Mouse (Mus musculus) heart, adult 11 months (tissue): ENCODE measurements around the gene Tex22.

Experiments
- DNase-seq: peaks from one replicate; pipeline ENCODE4 v3.0.0; 2022

Tex22 gene

DNA sequence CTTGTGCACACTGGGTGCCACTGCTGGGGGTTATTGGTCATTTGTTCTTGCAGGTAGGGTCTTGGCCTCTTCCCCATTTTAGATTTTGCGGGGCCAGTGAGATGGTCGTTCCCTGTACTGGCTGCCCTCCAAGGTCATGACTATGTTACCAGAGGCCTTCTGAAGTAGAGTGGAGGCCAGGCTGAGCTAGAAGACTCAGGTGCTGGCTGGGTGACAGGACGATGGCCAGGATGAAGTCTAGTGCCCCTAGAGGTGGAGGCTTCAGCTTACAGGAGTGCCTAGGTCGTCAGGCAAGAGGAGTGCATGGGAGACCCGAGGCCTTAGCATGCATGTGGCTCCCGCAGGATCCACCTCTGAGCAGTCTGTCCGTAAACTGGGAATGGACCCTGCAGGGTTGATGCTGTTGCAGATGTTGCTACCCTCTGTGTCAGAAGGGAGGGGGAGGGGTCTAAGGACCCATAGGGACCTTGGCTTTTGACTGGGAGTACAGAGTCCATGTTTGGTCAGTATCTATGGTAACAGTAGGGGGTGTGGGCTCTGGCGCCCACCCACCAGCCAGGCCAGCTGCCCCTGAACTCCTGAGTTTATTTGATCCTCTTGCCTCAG is 29.6 kb downstream of the Tex22 start:
- peak; percentile 91 for DNase-seq

- DNase-seq: no peak
Measured at GRCm38 (mm10) chr12:113106386-113106785, 32.1 kb downstream of the Tex22 start.

DNA sequence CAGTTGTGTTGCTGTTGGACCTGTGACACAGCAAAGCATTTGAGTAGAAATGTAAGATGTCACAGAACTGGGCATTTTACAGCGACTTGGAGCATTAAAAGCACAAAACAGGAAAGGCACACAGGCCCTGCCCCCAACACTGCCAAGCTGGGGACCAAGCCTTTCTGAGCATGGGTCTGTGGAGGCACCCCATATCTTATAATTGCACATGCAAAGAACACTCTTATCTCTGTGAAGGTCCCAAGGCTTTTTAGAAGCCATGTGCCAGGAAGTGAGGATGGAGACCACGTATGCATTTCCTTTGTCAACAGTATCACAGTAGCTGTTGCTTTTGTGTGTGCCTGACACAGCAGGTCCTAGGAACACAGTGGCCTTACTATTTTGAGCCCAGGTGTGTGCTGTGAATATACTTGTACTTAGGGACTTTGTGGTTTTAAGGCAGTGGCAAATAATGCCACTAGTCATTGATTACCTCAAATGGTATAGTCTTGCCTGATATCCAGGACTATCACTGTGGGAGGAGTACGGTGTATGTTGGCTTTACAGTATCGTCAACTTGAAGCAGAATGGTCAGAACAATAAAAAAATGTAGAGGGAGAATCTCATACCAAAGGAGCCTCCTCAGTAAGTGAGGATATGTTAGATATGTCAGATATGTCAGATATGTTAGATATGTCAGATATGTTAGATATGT is 33.3 kb downstream of the Tex22 start:
- DNase-seq: no peak

- DNase-seq: no peak
Measured at GRCm38 (mm10) chr12:113108528-113109283, 34.4 kb downstream of the Tex22 start.

- no peak for DNase-seq
Measured at GRCm38 (mm10) chr12:113109801-113110200, 35.5 kb downstream of the Tex22 start.

- no peak for DNase-seq
Measured at GRCm38 (mm10) chr12:113114141-113114540, 39.8 kb downstream of the Tex22 start.

GRCm38 (mm10) chr12:113114856-113115538 is 40.7 kb downstream of the Tex22 start:
- no peak for DNase-seq

DNA sequence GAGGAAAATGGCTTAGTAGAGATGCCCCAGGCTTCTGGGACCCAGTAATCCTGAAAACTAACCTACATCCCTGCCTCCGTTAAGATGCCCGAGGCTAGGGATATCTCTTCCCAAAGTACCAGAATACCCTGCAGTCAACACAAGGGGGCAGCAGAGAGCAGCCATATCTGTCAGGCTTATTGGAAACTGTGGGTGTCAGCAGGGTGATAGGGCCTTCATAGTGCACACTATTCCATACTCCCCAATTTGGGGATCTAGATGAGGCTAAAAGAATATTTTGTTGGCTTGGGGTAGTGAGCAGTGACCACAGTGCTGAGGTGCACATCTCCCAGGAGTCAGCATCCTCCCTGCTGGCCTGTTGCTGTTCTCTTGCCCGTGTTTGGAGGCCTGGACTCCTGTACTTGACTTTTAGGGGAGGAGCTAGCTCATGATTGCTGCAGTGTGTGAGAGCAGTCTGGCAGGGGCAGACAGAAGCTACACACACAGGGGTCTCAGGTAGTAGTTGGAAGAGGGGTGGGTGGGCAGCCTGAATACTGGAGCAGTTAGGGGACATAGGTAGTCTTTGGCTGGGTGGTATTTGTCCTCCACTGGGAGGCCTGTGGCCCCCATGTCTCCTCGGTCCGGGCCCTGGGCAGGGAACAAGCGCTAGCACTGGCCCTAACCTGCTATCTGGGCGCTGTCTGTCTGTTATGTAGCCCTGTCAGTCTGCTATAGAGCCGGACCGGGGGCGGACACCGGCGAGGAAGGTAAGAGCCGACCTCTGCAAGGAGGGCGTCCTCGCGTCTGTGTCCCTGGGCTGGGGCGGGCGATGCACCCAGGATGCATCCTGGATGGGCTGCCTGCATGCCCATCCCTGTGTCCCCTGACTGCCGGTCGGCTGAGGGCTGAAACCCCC is 45.5 kb downstream of the Tex22 start:
- DNase-seq: peak; percentile 97

DNA sequence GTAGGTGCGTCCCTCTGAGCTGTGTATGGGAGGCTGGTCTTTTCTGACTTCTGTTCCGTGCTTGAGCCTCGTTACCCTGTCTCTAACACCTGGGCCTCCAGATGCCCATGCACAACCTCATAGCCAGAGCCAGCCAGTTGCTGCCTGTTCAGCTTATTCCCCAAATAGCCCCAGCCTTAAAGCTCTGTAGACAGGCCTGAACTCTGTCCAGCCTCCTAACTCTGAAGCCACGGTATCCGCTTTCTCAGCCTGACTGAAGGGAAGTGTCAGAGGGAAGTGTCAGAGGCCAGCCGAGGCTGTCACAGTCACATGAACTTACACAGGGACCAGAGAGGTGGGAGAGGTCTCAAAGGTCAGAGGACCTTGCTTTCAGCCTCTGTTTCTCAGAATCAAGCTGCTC is 50.4 kb downstream of the Tex22 start:
- peak; percentile 92 for DNase-seq

GRCm38 (mm10) chr12:113130732-113131131 is 56.4 kb downstream of the Tex22 start:
- peak; percentile 91 for DNase-seq

DNA sequence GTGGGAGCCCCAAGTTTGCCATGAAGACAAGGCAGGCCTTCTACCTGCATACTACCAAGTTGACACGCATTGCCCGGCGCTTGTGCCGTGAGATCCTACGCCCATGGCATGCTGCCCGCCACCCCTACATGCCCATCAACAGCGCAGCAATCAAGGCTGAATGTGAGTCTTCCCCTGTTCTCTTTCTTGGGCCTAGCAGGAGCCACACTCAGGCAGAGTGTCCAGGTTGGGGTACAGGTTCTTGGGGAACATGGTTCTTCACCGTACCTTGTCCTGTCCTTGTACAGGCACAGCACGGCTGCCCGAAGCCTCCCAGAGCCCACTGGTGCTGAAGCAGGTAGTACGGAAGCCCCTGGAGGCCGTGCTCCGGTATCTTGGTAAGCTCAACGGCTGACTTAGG is 57.3 kb downstream of the Tex22 start:
- peak; percentile 92 for DNase-seq

GRCm38 (mm10) chr12:113132567-113132966 is 58.3 kb downstream of the Tex22 start:
- peak; percentile 100 for DNase-seq

- peak; percentile 97 for DNase-seq
Measured at GRCm38 (mm10) chr12:113133260-113133659, 59.0 kb downstream of the Tex22 start.

- peak; percentile 94 for DNase-seq
Measured at GRCm38 (mm10) chr12:113133861-113134403, 59.6 kb downstream of the Tex22 start.

DNA sequence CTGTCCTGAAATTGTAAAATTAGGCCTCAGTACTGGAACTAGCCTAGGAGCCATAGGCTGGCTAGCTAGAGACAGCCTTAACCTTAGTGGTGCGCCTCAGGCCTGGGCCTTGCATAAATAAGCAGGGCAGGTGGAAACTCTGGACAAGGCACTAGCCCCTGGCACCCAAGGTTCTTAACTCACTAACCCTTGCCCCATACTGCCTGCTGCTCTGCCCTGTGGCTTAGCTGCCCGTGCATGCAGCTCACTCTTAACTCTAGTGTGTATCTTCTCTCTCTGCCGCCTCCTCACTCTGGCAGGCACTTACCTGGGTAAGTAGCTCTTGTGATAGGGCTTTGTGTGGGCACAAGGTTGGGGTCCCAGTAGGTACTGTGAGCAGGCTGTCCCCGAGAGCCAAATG is 60.2 kb downstream of the Tex22 start:
- peak; percentile 91 for DNase-seq

DNA sequence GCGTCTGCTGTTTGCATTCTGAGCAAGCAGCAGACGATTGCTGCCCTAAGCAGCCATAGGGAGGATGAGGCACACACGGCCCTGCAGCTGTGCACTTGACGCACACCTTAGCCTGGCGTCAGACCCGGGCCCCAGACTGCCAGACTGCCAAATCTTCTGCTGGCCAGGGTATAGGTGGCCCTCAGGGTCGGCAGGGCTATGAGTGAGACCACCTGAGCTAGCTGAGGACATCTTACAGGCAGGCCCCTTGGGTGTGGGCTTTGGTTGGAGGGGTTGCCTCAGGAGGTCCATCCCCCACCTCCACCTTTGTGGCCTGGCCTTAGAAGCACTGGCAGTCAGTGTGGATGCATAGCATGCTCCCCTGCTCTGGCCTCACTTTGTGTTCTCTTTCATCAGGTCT is 61.1 kb downstream of the Tex22 start:
- DNase-seq: peak; percentile 92

DNA sequence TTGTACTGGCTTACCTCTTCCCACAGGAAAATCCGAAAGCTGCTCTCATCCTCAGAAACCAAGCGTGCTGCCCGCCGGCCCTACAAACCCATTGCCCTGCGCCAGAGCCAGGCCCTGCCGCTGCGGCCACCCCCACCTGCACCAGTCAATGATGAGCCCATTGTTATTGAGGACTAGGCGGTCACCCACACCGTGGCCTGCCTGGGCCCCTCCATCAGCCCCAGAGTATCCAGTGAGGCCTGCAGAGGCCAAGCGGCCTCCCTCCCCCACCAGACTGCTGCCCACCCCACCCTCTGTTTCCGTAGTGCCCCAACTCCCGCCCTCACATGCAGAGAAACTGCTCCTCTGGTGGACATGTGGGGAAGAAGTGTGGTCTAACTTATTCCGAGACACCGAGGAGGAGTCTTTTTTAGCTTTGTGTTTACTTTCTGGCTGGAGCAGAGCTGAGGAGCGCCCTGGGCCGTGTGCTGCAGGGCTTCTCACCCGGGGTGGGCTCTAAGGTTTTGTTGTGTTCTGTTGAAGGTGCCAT is 62.3 kb downstream of the Tex22 start:
- DNase-seq: peak; percentile 92

GRCm38 (mm10) chr12:113137260-113138213 is 63.2 kb downstream of the Tex22 start:
- DNase-seq: peak; percentile 98

GRCm38 (mm10) chr12:113138291-113138690 is 64.0 kb downstream of the Tex22 start:
- DNase-seq: peak; percentile 91
